15 mouse cellular contexts compared by ENCODE assay signal in the genomic region with DNA sequence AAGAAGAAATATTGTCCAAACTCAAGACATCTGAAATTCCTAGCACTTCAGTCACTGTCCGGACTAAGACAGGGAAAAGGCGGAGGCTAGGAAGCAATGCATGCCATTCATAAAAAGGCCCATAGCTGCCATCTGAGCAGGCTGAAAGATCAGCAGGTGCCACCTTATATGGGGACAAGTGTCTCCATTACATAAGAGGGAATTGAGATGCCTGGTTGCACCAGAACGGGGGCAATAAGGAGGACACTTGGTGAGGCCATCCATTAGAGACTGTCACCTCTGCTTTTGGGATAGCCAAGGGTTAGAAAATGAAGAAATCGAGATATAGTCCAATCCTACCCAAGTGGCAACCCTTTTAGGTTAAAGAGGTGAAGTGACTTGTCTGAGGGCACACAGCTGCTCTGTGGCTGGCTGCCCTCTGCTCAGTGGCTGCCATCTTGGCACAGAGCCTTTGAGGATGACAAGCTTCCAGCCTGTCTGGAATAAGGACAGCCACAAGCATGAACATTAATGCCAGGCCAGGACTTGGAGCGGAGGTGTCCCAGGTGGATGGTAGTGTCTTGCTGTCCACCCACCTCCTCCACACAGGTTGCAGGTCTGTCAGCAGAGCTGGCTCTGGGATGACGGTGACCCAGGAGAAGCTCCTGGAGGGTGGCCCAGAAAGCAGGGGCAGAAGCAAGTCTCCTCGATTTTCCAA. TPM values are rescaled to one million over a fixed set of nuclear protein-coding genes. Genes with fewer than 3 reads are reported as not detected.
DNase-seq lines count a peak whose midpoint lies in the region; ATAC-seq lines count a peak whose summit lies in the region.
"Had no signal": no experiment of that assay in that cellular context is flagged by ENCODE, and none has a peak within 500 bp of the region (broad histone marks: within the 10 kb centered on the region; RNA-seq: fewer than 3 reads in every experiment).

No protein-coding gene starts in this region.

- ATAC-seq in cerebellum, adult (ENCODE audit: insufficient number of reproducible peaks, low FRiP score, low TSS enrichment), result peak; percentile 57; the same call in 1 of the 2 replicates
- ATAC-seq: intestine, embryonic 16.5 days; midbrain, embryonic 13.5 days had no signal

- intact Hi-C loops in heart, postnatal 36 days (cut with DNase I), result no loop called here
- intact Hi-C loops in heart, postnatal 25 days (cut with DNase I), result no loop called here

- peak; percentile 19 to 25 for DNase-seq in heart, postnatal 36 days
- DNase-seq in heart, postnatal 25 days (ENCODE audit: low spot score), result no peak
- peak; percentile 61 for DNase-seq in cerebellum, adult 8-10 months
- peak; percentile 47 to 68 for DNase-seq in gastrocnemius, adult 8-10 months (ENCODE audit: low spot score in 2 of 2)
- no peak for DNase-seq in urinary bladder, adult 18-20 months (ENCODE audit: low spot score in 2 of 2)
- no peak for DNase-seq in frontal cortex, postnatal 36 days (ENCODE audit: low spot score in 2 of 2)
- DNase-seq in lung, adult 18-20 months, result no peak
- DNase-seq: kidney, postnatal 10 days; lung, embryonic 14.5 days; thymus, postnatal 25 days had no signal

RNA-seq across cellular contexts. Expression of gene Cebpe, which starts 8.8 kb away (rescaled TPM):
- not detected for total RNA-seq in heart, postnatal 36 days (2021)
- not detected for total RNA-seq in heart, postnatal 25 days (2021)
- not detected for total RNA-seq in gastrocnemius, adult 8-10 months (2022)
- total RNA-seq: heart, adult 8-10 months; layer of hippocampus, adult 8-10 months had no signal

RNA-seq across cellular contexts. Expression of gene Gm29776, which starts 22.2 kb away (rescaled TPM):
- not detected for total RNA-seq in heart, postnatal 36 days (2021)
- total RNA-seq in heart, postnatal 25 days (2021), result not detected
- total RNA-seq in gastrocnemius, adult 8-10 months (2022), result not detected
- total RNA-seq: heart, adult 8-10 months had no signal

RNA-seq across cellular contexts. Expression of gene Acin1, which starts 34.1 kb away (rescaled TPM):
- total RNA-seq in heart, postnatal 36 days (2021), result 10 to 100 TPM; 72.2 to 80.2 TPM
- total RNA-seq in heart, postnatal 25 days (2021), result 10 to 100 TPM; 78.7 to 80.9 TPM
- total RNA-seq in gastrocnemius, adult 8-10 months (2022), result 10 to 100 TPM; 46.2 to 72.1 (median 55.9) TPM

RNA-seq across cellular contexts. Expression of gene 1700123O20Rik, which starts 34.8 kb away (rescaled TPM):
- 10 to 100 TPM; 14.5 to 16.1 TPM for total RNA-seq in heart, postnatal 36 days (2021)
- total RNA-seq in heart, postnatal 25 days (2021), result 10 to 100 TPM; 15.5 to 16.0 TPM
- 1 to 10 TPM; 7.1 to 9.4 (median 8.0) TPM for total RNA-seq in gastrocnemius, adult 8-10 months (2022)

Comparison
In these comparisons a context has a peak if more than half of its experiments do, and no peak if none do; other contexts are left out.
1. DNase-seq: peak in heart, postnatal 36 days (2 of 2), cerebellum, adult 8-10 months (single experiment) and gastrocnemius, adult 8-10 months (2 of 2); none in heart, postnatal 25 days (single experiment), urinary bladder, adult 18-20 months (0 of 2), frontal cortex, postnatal 36 days (0 of 2) and lung, adult 18-20 months (0 of 2).